Mouse (Mus musculus) frontal cortex, adult (tissue): ENCODE results near the gene Kcnma1.
A peak's percentile ranks its signal among the peaks of the same experiment; 100 is the strongest.

ENCODE experiments used
- ATAC-seq: cut with Nextera tagmentation; 2 replicates; pipeline ENCODE4 v1.9.2; 2017; ENCODE audit warnings: mild to moderate bottlenecking, moderate library complexity, mixed read lengths; ENCODE audit not compliant: low TSS enrichment

Kcnma1 gene

DNA sequence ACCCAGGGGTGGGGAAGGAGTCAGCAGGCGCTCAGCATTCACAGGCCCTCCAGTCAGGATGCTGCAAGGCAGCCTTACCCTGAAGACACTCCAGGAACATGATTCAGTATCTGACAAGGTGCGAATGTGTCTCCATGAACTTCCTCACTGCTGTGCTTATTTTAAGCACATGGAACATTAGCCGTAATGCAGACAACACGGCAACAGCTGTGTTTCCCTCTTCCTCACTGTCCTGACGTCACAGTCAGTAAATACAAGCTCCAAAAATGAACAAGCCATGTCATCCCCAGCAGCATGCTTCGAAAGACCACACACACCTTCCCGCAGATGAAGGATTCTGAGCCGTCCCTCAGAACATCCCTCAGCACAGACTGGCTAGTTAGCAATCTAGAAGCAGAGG, 47.8 kb downstream of the Kcnma1 start:
- peak; percentile 73 for ATAC-seq

DNA sequence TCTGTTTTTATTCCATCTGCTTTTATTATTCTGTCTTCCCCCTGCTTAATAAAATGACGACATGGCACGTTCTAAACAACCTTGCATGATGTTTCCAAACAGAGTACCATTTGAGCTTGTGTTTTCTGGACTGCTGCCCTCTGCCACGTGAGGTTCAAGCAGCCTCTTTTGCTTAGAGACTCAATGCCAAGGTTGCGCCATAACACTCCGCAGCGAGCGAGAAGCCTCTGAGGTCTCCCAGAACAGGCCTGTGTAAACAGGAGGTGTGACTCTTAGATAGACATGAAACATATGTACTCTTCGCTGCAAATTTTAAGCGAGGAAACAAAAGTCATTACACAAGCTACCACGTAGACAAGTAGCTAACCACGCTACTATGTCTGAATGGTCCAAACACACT, 55.2 kb downstream of the Kcnma1 start:
- ATAC-seq = no peak

DNA sequence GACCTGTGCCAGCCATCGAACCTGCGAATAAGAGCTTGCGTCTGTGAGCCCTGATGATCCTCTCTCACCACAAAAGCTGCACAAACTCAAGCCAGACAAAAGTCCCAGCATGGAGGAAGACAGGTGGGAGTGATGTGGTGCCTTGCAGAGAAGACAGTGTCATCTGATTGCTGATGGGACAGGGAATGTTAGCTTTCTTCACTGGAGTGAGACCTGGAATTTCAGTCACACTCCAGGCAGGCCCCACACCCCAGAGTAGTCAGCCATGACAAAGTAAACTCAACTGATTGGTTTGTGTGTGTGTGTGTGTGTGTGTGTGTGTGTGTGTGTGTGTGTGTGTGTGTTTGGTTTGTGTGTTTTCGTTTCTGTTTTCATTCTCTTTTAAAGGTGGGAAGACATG, 57.0 kb downstream of the Kcnma1 start:
- no peak for ATAC-seq

DNA sequence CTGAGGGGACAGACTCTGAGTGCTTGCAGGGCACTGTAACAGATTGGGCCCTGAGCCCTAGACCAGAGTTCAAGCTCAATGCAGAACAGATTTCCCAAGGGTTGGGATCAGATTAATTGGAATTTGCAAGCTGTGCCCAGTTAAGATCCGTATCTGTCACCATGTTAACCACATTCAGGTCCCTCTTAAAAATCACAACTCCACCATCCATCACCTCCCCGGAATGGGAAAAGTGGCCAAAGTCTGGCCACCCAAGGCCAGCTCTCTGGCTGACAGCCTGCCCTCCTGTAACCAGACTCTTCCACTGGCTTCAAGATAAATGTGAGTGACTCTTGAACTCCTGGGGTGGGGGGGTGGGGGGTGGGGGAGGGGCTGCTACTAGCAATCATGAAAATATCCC, 70.4 kb downstream of the Kcnma1 start:
- ATAC-seq = no peak

- no peak for ATAC-seq
These were observed 71.1 kb downstream of the Kcnma1 start for GRCm38 (mm10) chr14:23943152-23943551.

DNA sequence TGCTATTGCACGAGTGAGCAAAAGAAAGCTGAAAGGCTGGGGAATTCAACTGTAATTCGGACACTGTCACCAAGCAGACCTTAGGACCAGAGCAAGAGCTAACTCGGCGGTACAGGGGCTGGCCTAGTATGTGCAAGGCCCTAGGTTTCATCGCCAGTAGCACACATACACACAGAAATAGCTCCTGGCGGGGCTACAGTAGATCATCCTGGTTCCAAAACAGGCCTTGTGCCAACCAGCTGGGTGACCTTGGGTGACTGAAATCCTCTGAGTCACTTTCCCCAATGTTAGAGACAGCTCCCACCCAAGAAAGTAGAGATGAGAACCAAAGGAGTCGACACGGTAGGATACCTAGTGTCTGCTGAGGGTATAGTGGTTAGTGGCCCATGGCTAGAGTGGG, 72.2 kb downstream of the Kcnma1 start:
- ATAC-seq = no peak

DNA sequence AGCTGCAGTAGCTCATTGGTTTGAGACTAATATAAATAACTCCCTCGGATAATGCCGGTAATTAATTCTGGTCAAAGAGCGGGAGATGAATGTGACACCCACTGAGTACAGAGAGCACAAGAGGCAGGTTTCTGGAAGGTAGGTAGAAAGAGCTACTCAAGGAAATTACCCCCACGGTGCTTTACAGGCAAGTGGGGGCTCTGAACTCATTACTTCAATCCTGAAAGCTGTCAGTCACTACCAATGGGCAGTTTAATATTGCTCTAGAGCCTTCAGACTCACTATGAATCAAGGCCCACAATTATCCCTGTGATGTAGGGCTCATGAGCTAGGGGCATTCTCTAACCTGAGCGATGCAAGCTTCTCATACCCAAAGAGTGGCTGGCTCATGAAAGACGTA, 79.3 kb downstream of the Kcnma1 start:
- ATAC-seq = no peak

DNA sequence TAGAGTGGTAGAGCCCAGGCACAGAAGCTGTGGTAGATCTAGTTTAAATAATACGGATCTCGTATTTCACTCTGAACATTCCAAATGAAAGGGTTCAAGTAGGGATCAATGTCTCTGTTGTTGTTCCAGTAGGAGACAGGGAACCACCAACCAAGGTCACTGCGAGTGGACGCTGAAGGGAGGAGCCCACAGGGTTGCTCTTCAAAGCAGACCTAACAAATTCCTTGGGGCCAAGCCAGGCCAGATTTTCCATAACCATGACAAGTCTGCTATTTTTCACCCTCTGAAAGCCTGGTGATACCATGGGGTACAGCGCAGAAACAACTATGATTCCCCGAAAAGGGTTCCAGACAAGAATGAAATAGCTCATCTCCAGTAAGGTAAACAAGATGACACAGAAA, 82.6 kb downstream of the Kcnma1 start:
- no peak for ATAC-seq

DNA sequence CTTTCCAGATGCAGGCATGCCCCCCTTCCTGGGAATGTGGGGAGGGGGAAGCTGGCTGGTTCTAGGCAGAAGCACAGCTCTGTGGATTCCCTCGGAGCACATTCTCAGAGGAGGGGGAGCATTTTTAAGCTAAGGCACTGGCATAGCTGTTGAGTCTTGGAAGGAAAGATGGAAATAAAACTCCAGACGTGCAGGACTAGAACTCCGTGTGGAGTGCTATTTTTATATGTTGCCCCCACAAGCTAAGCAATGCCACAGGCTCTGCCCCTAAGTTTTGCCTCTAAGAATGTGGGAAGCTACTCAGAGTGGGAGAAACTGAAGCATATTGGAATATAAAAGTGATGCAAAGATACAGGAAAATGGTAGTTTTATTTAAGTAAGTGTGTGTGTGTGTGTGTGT, 85.1 kb downstream of the Kcnma1 start:
- ATAC-seq = peak; percentile 50

- peak; percentile 80 for ATAC-seq
These were observed 90.9 kb downstream of the Kcnma1 start for GRCm38 (mm10) chr14:23923356-23923755.

- ATAC-seq = peak; percentile 25; the same call in 1 of the 2 replicates
These were observed 91.5 kb downstream of the Kcnma1 start for GRCm38 (mm10) chr14:23922755-23923154.

DNA sequence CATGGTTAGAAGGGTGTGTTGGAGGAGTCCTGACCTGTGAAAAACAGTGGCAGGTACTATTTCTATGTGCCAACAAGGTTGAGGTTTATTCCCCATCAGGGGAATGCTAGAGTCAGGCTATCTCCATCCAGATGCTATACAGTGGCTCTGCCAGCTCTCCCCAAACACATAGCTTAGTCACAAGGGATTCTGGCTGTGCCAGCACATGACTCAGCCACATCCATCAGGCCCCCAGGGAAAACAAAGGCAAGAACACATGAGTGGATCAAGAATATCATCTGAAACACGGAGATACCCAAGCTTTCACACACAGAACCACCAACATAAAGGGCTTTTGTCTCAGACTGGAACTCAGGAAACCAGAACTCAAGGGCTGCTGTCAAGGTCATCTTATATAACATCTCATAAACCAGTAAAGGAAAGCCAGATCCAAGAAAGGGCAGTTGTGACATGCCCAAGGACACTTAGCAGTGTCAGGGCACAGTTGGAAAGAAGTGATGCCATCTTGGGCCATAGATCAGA, 103.1 kb downstream of the Kcnma1 start:
- ATAC-seq = peak; percentile 80

DNA sequence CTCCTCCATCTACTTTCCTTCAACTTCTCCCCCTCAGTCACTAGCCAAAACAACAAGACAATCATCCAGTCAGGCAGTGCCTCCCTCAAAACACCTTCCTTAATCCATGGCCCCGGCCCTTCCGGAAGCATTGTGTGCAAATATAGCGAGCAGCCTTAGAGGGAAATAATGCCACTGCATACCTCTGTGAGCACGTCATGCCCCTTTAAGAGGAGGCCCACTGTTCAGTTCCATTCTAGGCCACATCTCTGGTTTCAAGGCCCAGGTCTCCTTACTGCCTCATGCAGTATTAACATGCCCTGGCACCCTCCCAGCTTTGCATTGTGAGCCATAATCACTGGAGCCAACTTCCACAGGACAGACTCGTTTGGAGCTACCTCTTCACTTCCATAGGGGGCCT, 105.7 kb downstream of the Kcnma1 start:
- ATAC-seq = no peak

DNA sequence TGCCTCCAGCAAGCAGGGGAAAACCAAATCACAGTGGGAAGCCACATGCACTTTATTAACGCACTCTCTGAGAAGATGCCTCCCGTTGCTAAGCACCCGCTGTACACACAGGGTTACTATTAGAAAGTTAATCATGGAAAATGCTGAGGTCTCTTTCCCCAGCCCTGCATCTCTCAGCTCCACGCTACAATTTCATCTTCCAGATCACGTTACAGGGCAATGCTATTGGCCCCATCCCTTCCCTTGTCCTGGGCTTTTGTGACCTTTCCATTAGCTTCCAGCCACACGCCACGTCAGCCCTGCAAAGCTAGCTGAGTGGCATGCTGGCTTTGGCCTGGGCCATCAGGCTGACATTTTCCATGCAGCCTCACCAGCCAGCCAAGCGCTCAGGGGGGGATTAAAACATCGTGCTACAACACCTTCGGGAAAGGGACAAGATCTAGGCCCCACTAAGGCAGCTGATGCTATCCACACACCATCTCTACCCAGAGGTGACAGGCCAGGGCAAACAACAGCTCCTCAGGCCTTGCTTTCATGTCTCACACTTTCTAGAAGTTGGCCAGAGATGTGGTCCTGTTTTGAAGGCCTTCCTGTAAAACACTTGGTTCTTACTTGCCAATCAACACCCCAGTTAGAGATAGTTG, 111.5 kb downstream of the Kcnma1 start:
- no peak for ATAC-seq

- peak; percentile 73; the same call in 1 of the 2 replicates for ATAC-seq
These were observed 114.8 kb downstream of the Kcnma1 start for GRCm38 (mm10) chr14:23899462-23899861.

DNA sequence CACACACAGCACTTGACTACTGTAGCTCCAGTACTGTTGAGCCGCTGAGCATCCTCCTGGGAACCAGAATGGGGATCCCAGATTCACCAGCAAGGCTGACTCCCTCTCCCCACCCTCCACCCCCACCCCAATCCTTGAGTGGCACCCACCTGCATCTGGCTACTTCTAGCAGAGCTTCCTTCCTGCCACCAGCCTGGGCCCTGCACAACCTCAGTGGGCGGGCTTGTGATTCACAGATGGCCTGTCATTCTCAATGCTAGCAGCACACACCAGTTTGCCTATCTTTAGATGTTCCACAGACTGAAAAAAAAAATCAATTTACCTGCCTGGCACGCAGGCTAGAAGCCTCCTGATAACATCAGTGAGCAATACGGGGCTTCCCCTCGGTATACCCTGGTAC, 116.5 kb downstream of the Kcnma1 start:
- peak; percentile 51 for ATAC-seq

DNA sequence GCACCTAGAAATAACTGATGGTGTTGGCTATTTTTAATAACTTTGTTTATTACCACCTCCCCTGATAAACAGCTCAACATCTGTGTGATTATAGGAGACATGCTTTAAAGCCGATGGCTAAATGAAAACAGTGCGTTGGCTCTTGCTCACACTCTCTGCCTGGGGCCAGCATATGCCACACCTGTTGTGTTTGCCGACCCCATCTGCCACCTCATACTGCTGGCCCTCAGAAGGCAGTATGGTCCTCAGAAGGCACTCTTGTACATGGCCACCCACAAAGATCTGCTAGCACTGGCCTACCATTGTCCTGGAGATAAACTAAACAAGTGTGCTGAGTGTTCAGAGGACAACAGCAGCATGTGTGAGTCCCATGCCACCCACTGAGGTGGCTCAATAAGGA, 118.3 kb downstream of the Kcnma1 start:
- ATAC-seq = no peak

DNA sequence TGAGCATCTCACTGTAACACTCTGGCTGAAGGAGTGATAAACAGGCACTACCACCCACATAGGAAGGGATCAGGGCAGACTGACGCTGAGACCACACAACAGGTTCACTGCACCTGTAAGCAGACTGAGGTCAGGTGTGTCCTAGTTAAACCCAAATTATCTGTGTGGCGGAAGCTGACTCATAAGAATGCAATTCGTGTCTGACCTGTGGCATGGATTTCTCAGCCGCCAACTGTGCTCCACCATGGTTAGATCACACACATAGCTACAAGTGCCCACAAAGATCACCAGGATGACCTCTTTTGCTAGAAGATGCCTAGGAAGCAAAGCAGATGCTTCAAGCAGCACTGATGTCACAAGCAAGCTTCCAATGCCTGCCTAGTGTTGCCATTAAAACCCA, 128.2 kb downstream of the Kcnma1 start:
- no peak for ATAC-seq

- ATAC-seq = peak; percentile 88
These were observed 128.8 kb downstream of the Kcnma1 start for GRCm38 (mm10) chr14:23885539-23885938.

DNA sequence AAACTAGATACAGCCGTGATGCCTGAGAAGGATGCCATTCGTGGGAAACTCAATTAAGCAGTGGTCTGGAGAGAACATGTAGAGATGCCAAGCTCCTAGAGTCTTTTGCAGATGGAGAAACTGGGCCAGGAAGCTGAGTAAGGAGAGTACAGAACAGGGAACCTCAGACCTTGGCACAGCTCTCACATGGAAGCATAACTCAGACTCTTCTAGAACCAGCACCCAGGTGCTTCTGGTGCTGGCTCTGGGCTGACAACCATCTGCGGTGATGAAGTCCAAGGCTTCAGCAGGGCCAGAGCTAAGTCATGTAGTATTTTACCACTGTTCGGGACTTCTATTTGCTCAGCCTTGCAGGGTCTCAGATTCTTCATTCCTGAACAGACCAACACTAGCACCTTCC, 129.2 kb downstream of the Kcnma1 start:
- ATAC-seq = peak; percentile 58

GRCm38 (mm10) chr14:23882001-23882400, 132.3 kb downstream of the Kcnma1 start:
- ATAC-seq = no peak

DNA sequence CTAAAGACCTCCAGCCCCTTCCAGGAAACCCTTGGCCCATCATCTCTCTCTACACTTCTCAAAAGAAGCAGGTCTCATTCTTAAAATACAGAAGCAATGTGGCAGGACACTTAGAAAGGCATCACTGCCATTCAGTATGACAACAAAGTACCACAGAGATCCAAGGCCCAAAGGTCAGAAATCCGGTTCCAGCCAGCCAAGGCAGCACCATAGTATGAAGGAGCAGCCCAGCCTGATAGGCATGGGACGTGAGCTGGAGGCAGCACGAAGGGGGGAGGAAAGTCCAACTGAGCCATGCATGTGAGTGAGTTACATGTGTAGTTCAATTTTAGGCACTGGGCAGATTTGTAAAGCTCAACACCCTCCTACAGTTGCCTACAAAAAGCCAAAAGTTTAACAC, 135.0 kb downstream of the Kcnma1 start:
- no peak for ATAC-seq

DNA sequence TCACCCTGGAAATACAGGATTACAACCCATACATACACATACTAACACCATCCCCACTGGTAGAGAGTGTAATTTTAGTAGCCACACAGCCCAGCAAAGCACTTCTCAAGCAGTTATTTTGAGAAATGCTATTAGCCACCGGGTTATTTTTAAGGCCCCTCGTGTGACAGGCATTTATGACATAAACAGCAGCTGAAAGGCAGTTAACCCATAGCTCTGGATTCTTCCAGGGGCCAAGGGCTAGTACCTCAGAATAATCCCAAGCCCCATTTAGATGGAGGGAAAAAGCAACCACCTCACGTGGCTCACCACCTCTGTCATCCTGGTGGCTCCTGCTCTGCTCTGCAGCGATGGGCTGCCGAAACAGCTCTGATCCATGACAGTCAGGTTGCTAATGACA, 136.7 kb downstream of the Kcnma1 start:
- no peak for ATAC-seq

- ATAC-seq = no peak
These were observed 139.7 kb downstream of the Kcnma1 start for GRCm38 (mm10) chr14:23874545-23874944.
